23 mouse cellular contexts compared by ENCODE assay signal in the genomic region with DNA sequence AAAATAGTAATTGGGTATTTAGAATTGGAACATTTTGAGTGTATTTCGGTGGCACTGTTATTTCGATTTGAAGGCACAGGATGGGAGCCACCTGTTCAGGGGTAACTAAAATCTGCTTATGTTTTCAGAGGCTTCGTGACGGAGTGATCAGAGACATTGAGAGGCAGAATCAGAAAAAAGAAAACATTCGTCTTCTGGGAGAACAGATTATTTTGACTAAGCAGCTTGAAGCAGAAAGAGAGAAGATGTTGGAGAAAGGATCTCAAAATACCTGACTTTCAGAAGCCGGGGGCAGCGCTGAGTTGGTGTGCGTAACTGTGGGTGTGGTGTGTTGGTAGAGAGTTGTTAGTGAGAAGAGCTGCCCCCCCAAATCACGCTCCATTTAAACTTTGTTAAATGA. TPM values are rescaled to one million over a fixed set of nuclear protein-coding genes. Genes with fewer than 3 reads are reported as not detected.
A peak's percentile ranks its signal among the peaks of the same experiment; 100 is the strongest.
DNase-seq lines count a peak whose midpoint lies in the region; ATAC-seq lines count a peak whose summit lies in the region.
"Had no signal": no experiment of that assay in that cellular context is flagged by ENCODE, and none has a peak within 500 bp of the region (broad histone marks: within the 10 kb centered on the region; RNA-seq: fewer than 3 reads in every experiment).

No protein-coding gene starts in this region.

- intact Hi-C loops in left cerebral cortex, postnatal 25 days (cut with DNase I), result loop anchor here (1.0 kb wide), 1 partner anchor 81 kb away; no protein-coding TSS in a partner anchor
- intact Hi-C loops in left cerebral cortex, postnatal 4 days (cut with DNase I), result no loop called here

- ATAC-seq in frontal cortex, adult (ENCODE audit: low TSS enrichment), result 0 out of 2 replicates have a peak, but pooled peaks have one; percentile 12
- ATAC-seq: CD4-positive, CD25-positive, alpha-beta regulatory T cell, adult 4 months; forebrain, embryonic 14.5 days had no signal

- DNase-seq in frontal cortex, postnatal 25 days (ENCODE audit: low spot score in 2 of 2), result no peak
- peak; percentile 22 to 69 for DNase-seq in left cerebral cortex, postnatal 25 days (ENCODE audit: low spot score in 2 of 2)
- no peak for DNase-seq in left cerebral cortex, postnatal 4 days
- DNase-seq in brain, adult 2 months (ENCODE audit: low read depth, low spot score), result peak; percentile 56
- DNase-seq in telencephalon, adult 2 months (ENCODE audit: low read depth, low spot score), result peak; percentile 58
- DNase-seq in kidney, postnatal 10 days, result no peak
- DNase-seq: adrenal gland, adult 8-10 months; adrenal gland, postnatal 36 days; B cell, adult 2 months; cerebellum, adult 11 months; cerebellum, adult 8-10 months; cerebellum, postnatal 14 days; embryo, embryonic 11 days; gastrocnemius, postnatal 10 days; heart, adult 18-20 months; heart, postnatal 10 days had no signal

RNA-seq across cellular contexts. Expression of gene Pet117, which starts 4.3 kb away (rescaled TPM):
- 1 to 10 TPM; 7.4 to 9.1 TPM for total RNA-seq in left cerebral cortex, postnatal 25 days (2021)
- 1 to 10 TPM; 4.4 to 5.9 TPM for total RNA-seq in left cerebral cortex, postnatal 4 days (2021)
- total RNA-seq: common myeloid progenitor, adult 5-6 weeks; G1E; hematopoietic stem cell, adult 5-6 weeks had no signal

RNA-seq across cellular contexts. Expression of gene Kat14, which starts 4.3 kb away (rescaled TPM):
- 10 to 100 TPM; 32.2 to 36.0 TPM for total RNA-seq in left cerebral cortex, postnatal 25 days (2021)
- total RNA-seq in left cerebral cortex, postnatal 4 days (2021), result 10 to 100 TPM; 21.2 to 24.1 TPM

RNA-seq across cellular contexts. Expression of gene Ovol2, which starts 41.1 kb away (rescaled TPM):
- total RNA-seq in left cerebral cortex, postnatal 25 days (2021), result 1 to 10 TPM; 6.8 to 8.6 TPM
- under 1 TPM; 0.64 to 0.77 TPM for total RNA-seq in left cerebral cortex, postnatal 4 days (2021)
- total RNA-seq: adrenal gland, adult 8-10 months; adrenal gland, postnatal 36 days; common myeloid progenitor, adult 5-6 weeks; gastrocnemius, postnatal 10 days; gastrocnemius, postnatal 4 days; heart, adult 18-20 months; heart, postnatal 10 days; hematopoietic stem cell, adult 5-6 weeks had no signal

Comparison
In these comparisons a context has a peak if more than half of its experiments do, and no peak if none do; other contexts are left out.
1. DNase-seq: peak in left cerebral cortex, postnatal 25 days (2 of 2), brain, adult 2 months (single experiment) and telencephalon, adult 2 months (single experiment); none in frontal cortex, postnatal 25 days (0 of 2), left cerebral cortex, postnatal 4 days (single experiment) and kidney, postnatal 10 days (single experiment).
2. RNA of gene Ovol2, which starts 41.1 kb away (total RNA-seq): 6.8 to 8.6 TPM in left cerebral cortex, postnatal 25 days; 0.64 to 0.77 TPM in left cerebral cortex, postnatal 4 days; every median in the first group is over 4 times any median in the second.